Mouse (Mus musculus): ENCODE data around the gene Prrc2b. TPM values are rescaled to one million over a fixed set of nuclear protein-coding genes. Genes with fewer than 3 reads are reported as not detected.

The Prrc2b gene
- total and polyA plus RNA-seq, 3 experiments = 39.3 to 82.6 (median 78.3) TPM

DNA sequence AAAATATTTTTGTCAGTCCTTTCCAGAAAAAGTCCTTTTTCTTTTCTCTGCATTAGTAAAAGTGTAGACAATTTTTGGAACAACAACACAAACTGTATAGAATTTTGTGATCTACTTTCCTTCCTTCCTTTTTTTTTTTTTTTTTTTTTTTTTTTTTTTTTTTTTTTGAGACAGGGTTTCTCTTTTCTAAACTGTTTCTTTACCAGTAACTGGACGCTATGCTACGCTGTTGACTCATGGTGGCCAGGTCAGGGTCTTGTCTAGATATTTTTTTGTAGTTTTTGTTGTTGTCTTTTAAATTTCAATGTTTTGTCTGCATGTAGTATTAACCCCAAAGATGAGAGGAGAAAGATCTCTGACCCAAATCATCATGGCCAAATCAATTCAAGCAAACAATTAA, 29.1 kb upstream of the Prrc2b start:
- H3K4me3 ChIP-seq = no peak overlapping the region
- 81% methylated on average over 2 of the region's 2 CpGs for WGBS
- DNase-seq = no peak
- TF ChIP-seq CTCF (IDR thresholded peaks at IDR 0.05) = no peak
- no peak for TF ChIP-seq EP300 (IDR thresholded peaks at IDR 0.05; ENCODE audit: insufficient read depth, low read depth, low read length)
- no peak for TF ChIP-seq POLR2A (IDR thresholded peaks at IDR 0.05; ENCODE audit: insufficient read depth, low read depth, low read length)
- no peaks in the 10 kb centered on the region for H3K36me3 ChIP-seq (ENCODE audit: control insufficient read depth, insufficient read depth, low read length)
- peaks cover 2% of the 10 kb centered on the region; the same call in 1 of the 2 replicates for H3K4me1 ChIP-seq (ENCODE audit: control insufficient read depth, insufficient read depth, low read length)
- no peak overlapping the region for H3K27ac ChIP-seq
- H3K79me2 ChIP-seq (replicated peaks; ENCODE audit: control insufficient read depth, insufficient read depth, low read length) = no peaks in the 10 kb centered on the region
- intact Hi-C loops (cut with DNase I) = no loop called here
- no peak overlapping the region for H3K9ac ChIP-seq (ENCODE audit: low read depth, low read length)
- no peaks in the 10 kb centered on the region for H3K27me3 ChIP-seq (ENCODE audit: control insufficient read depth, insufficient read depth, low read length)

- Histone ChIP-seq H3K36me3 (ENCODE audit: control insufficient read depth, insufficient read depth, low read length) (no peaks in the 10 kb centered on the region), H3K4me3 (no peak overlapping the region), H3K4me1 (ENCODE audit: control insufficient read depth, insufficient read depth, low read length) (peaks cover 5% of the 10 kb centered on the region), H3K27ac (no peak overlapping the region; the same call in 1 of the 2 replicates), H3K9ac (ENCODE audit: low read depth, low read length) (no peak overlapping the region), H3K27me3 (ENCODE audit: control insufficient read depth, insufficient read depth, low read length) (no peaks in the 10 kb centered on the region), H3K79me2 (replicated peaks; ENCODE audit: control insufficient read depth, insufficient read depth, low read length) (no peaks in the 10 kb centered on the region)
- WGBS = 12% methylated on average over 16 of the region's 16 CpGs
- no peak for TF ChIP-seq CTCF (IDR thresholded peaks at IDR 0.05)
- no peak for TF ChIP-seq POLR2A (IDR thresholded peaks at IDR 0.05; ENCODE audit: insufficient read depth, low read depth, low read length)
- no peak for TF ChIP-seq EP300 (IDR thresholded peaks at IDR 0.05; ENCODE audit: insufficient read depth, low read depth, low read length)
- DNase-seq = peak in 1 of 2 experiments; percentile 40
- intact Hi-C loops (cut with DNase I) = no loop called here
Measured at GRCm38 (mm10) chr2:32127653-32128535, 23.0 kb upstream of the Prrc2b start.

DNA sequence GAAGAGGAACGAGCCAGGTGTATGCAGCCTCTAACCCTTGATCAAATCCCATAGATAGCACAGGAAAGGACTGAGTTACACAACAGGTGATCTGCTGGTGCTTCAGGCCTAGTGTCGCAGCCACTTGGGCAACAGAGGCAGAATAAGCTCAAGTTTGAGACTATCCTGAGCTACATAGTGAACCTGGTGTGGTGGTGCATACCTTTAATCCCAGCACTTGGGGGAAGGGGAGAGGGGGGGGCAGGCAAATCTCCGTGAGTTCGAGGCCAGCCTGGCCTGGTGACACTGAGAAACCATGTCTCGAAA, 22.4 kb upstream of the Prrc2b start:
- intact Hi-C loops (cut with DNase I) = no loop called here
- H3K27me3 ChIP-seq (ENCODE audit: control insufficient read depth, insufficient read depth, low read length) = no peaks in the 10 kb centered on the region
- H3K4me3 ChIP-seq = no peak overlapping the region
- no peaks in the 10 kb centered on the region for H3K36me3 ChIP-seq (ENCODE audit: control insufficient read depth, insufficient read depth, low read length)
- TF ChIP-seq POLR2A (IDR thresholded peaks at IDR 0.05; ENCODE audit: insufficient read depth, low read depth, low read length) (no peak), EP300 (IDR thresholded peaks at IDR 0.05; ENCODE audit: insufficient read depth, low read depth, low read length) (no peak), CTCF (IDR thresholded peaks at IDR 0.05) (no peak)
- H3K79me2 ChIP-seq (replicated peaks; ENCODE audit: control insufficient read depth, insufficient read depth, low read length) = no peaks in the 10 kb centered on the region
- no peak for DNase-seq
- peaks cover 5% of the 10 kb centered on the region for H3K4me1 ChIP-seq (ENCODE audit: control insufficient read depth, insufficient read depth, low read length)
- H3K27ac ChIP-seq = no peak overlapping the region; the same call in 1 of the 2 replicates
- no peak overlapping the region for H3K9ac ChIP-seq (ENCODE audit: low read depth, low read length)
- 72% methylated on average over 5 of the region's 5 CpGs for WGBS

- peak; percentile 75 to 82 for DNase-seq
- intact Hi-C loops (cut with DNase I) = loop anchor here (2.0 to 5.0 kb wide), 3 partner anchors 47 to 157 kb away; partner anchors contain the start of gene Nup214
- H3K9ac ChIP-seq (ENCODE audit: low read depth, low read length) = 0 out of 2 replicates have a peak overlapping the region, but pooled peaks have one; percentile 46
- no peaks in the 10 kb centered on the region for H3K79me2 ChIP-seq (replicated peaks; ENCODE audit: control insufficient read depth, insufficient read depth, low read length)
- peaks cover 5% of the 10 kb centered on the region for H3K4me1 ChIP-seq (ENCODE audit: control insufficient read depth, insufficient read depth, low read length)
- WGBS = 32% methylated on average over 11 of the region's 11 CpGs
- peak overlapping the region; percentile 68 for H3K27ac ChIP-seq
- TF ChIP-seq EP300 (IDR thresholded peaks at IDR 0.05; ENCODE audit: insufficient read depth, low read depth, low read length) = peak; percentile 86
- no peak for TF ChIP-seq CTCF (IDR thresholded peaks at IDR 0.05)
- peak; percentile 30; the same call in 1 of the 2 replicates for TF ChIP-seq POLR2A (IDR thresholded peaks at IDR 0.05; ENCODE audit: insufficient read depth, low read depth, low read length)
- H3K4me3 ChIP-seq = no peak overlapping the region
- no peaks in the 10 kb centered on the region for H3K36me3 ChIP-seq (ENCODE audit: control insufficient read depth, insufficient read depth, low read length)
- no peaks in the 10 kb centered on the region for H3K27me3 ChIP-seq (ENCODE audit: control insufficient read depth, insufficient read depth, low read length)
Measured at GRCm38 (mm10) chr2:32129383-32130074, 21.4 kb upstream of the Prrc2b start.

DNA sequence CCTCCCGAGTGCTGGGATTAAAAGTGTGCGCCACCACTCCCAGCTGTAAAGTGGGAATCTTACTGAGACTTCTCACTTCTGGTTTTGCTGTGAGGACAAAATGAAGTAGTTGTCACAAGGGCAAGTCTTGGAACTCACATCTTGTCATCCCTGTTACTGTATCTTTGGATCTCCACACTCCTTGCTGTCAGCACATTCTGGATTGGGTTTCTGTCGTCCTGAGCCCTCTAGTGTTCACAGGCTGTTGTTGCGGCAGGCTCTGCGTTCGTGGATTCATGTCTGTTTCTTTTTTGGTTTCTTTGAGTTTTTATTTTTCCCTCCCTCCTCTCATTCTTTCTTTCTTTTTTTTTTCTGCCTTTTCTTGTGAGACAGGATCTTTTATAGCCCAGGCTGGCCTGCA, 20.4 kb upstream of the Prrc2b start:
- H3K4me1 ChIP-seq (ENCODE audit: control insufficient read depth, insufficient read depth, low read length) = peaks cover 5% of the 10 kb centered on the region
- H3K79me2 ChIP-seq (replicated peaks; ENCODE audit: control insufficient read depth, insufficient read depth, low read length) = no peaks in the 10 kb centered on the region
- peak; percentile 58 for DNase-seq
- peak overlapping the region; percentile 68 for H3K27ac ChIP-seq
- 26% methylated on average over 6 of the region's 6 CpGs for WGBS
- H3K27me3 ChIP-seq (ENCODE audit: control insufficient read depth, insufficient read depth, low read length) = no peaks in the 10 kb centered on the region
- H3K4me3 ChIP-seq = no peak overlapping the region
- H3K9ac ChIP-seq (ENCODE audit: low read depth, low read length) = no peak overlapping the region
- intact Hi-C loops (cut with DNase I) = loop anchor here (2.0 to 5.0 kb wide), 3 partner anchors 48 to 158 kb away; partner anchors contain the start of gene Nup214
- no peaks in the 10 kb centered on the region for H3K36me3 ChIP-seq (ENCODE audit: control insufficient read depth, insufficient read depth, low read length)
- TF ChIP-seq POLR2A (IDR thresholded peaks at IDR 0.05; ENCODE audit: insufficient read depth, low read depth, low read length) = no peak
- TF ChIP-seq CTCF (IDR thresholded peaks at IDR 0.05) = peak; percentile 91
- TF ChIP-seq EP300 (IDR thresholded peaks at IDR 0.05; ENCODE audit: insufficient read depth, low read depth, low read length) = peak; percentile 78
